Mouse (Mus musculus) right cerebral cortex, postnatal 36 days (tissue): Measurements from ENCODE around the gene Poc1a.

Experiments used
- DNase-seq, 2 experiments: peaks; one replicate each; pipeline ENCODE4 v3.0.0; 2022; ENCODE audit warnings: low spot score in 2 of 2, mixed read lengths in 1 of 2

Gene Poc1a

GRCm38 (mm10) chr9:106367592-106368111 lies 86.8 kb downstream of the Poc1a start:
- peak; percentile 97 to 99 for DNase-seq

DNA sequence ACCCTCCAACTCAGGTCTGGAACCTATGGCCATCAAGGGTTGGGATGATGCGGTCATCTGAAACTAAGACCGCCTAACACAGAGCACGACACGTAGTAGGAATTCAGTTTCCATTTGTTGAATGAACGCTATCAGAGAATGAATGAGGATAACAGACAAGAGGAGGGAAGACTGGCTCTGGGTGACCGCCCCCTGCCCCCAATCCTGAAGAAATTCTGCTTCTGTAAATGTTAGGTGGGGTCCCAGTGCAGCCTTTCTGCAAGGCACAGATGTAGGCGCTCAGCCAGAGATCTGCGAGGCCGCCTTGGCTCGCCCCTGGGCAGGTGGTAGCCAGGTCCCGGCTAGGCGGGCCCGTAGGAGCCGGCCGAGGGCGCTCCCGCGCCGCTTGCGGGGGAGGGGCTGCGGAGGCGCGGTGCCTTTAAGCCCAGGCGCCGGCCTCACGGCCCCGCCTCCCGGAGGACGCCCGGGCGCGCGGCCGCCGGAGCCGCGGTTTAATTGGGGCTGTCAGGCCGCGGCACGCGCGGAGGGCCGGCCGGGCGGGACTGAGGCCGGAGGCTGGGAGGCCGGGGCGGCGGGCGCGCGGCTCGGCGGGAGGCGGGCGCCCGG lies 87.4 kb downstream of the Poc1a start, which contains the start of gene Dusp7:
Dusp7 (plus strand) TSS at position 521 of the 606 bp plus-strand sequence.
- peak; percentile 72 to 75 for DNase-seq

GRCm38 (mm10) chr9:106368831-106369501 lies 88.1 kb downstream of the Poc1a start:
- DNase-seq, result no peak

DNA sequence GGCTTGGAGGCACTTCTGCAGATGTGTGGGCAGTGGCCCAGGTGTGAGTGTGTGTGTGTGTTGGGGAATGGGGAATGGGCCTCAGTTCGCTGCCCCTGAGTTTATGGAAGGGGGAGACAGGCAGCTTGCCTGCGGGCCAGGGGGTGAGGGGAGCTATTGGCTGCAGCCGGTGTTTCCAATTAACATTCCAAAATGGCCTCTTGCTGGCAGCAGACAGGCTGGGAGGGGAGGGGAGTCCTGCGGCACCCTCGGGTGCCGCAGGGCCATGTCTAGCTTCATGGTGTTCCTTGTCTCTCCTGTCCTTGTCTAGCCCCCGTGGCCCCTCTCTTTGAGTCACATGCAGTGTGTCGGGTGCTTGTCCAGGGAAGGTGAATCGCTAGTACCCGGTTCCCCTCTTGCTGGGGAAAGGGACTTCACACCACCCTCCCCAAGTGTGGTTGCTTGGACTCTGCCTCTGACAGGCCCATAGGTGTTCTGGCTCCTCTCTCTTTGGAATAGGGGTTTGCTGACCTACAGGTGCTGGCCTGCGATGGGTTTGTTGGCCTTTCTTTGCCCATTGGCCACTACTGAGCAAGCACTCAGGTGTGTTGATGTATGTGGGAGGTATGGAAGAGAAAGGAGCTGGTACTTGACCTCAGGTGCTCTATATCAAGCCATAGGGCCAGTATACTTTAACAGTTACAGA lies 89.1 kb downstream of the Poc1a start:
- no peak for DNase-seq

GRCm38 (mm10) chr9:106370620-106371383 lies 89.9 kb downstream of the Poc1a start:
- no peak for DNase-seq

DNA sequence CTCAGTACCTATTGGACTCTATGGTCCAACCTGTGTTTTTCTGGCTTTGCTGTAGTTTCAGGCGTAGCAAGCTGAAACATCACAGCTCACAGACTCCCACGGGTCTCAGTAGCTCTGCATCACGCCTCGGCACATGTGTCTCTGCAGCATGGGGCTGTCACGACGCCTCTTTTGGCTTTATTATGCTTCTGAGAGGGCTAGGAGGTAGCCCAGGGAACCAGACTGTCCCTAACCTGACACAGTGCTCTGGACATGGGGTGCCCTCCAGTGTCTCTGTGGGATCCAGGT lies 90.5 kb downstream of the Poc1a start:
- peak; percentile 72 to 86 for DNase-seq

GRCm38 (mm10) chr9:106371776-106372175 lies 90.9 kb downstream of the Poc1a start:
- peak in 1 of 2 experiments; percentile 74 for DNase-seq

DNA sequence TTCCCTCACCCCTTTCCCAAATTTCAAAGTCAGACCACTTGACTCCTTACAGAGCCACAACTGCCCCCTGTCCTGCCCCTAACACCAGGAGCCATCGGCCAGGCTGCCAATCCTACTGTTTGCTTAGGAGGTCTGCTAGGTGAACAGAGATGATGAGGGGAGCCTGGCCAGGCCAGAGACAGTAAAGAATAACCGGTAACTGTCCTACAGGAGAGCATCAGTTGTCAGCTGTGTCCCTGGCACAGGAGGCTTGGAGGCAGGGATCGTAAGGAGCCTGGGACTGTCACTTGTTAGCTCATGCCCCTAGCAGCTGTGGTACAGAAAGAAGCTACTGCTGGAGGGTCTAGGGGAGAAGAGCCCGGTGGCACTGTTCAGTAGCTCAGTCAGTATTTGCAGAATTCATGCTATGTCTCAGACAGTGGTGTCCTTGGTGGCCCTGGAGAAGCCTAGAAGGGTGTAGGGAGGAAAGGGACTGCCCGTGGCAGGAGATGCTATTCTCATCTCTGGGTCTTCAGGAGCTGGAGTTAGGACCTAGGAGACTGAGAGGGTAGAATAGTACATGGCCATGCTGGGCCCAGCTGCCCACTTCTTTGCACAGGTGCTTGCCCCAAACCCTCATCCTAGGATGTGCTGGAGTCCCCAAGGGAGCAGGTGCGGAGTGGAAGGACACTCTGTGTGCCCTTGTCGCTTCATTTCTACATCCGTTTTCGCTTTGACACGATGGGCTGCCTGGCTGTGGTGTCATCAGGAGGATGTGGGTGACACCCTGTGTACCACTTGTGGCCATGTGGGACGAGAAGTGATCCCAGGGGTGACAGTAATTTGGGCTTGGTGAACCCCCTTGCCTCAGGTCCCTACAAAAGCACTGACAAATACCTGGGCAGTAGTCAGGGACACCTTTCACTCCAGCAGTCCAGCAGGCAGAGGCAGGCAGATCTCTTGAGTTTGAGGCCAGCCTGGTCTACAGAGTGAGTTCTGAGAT lies 91.9 kb downstream of the Poc1a start:
- no peak for DNase-seq

DNA sequence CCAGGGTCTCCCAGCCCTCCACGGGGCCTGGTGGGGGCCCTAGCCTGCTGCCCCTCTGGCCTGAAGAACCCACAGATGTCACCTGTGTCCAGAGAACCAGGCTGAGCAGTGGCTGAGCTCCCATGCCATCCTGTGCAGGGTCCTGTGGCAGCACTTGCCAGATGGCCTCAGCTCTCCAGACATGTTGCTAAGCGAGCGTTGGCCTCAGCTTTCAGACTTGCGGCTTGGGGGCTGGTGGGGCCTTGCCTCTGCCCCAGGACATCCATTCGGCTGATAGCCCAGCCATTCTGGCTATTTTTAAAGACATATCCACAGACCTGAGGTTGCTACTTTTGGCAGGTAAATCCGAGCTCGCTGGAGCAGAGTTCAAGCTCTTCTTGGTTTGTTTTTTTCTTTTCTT lies 93.1 kb downstream of the Poc1a start:
- DNase-seq, result no peak

DNA sequence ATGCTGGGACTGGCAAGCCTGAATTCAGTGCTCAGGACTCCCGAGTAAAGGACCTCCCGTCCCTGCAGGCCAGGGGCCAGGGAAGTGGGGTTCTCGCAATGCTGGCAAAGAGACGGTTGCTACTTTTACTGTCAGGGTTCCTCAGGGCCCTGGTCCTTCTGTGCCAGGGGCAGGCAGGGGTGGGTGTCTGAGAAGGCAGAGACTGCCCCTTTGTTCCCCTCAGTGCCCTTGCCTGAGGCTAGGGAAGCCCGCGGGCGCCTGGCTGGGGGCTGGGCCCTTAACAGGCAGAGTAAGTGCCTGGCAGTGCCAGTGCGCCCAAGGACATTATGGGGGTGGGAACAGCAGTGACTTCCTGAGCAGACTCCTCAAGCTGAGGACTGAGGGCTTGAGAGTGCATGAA lies 96.4 kb downstream of the Poc1a start:
- no peak for DNase-seq

GRCm38 (mm10) chr9:106378045-106378444 lies 97.2 kb downstream of the Poc1a start:
- DNase-seq, result no peak

DNA sequence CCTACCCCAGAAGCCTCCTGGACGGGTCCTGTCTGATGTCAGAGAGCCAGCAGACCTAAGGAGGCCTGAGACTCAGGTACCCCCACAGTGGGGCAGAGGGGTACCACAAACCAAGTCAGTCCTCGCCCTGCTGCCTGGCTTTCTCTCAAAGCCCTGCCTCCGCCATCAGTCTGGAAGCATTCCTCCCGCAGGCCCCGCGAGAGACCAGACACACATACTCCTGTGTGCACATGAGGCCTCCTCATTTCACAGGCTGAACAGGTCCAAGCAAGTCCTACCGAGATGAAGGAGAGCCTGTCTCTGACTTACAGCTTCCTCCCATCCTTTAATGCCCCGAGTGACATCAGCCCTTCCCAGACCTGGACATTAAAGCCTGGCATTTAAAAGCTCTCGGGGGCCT lies 97.9 kb downstream of the Poc1a start:
- no peak for DNase-seq

GRCm38 (mm10) chr9:106386181-106386864 lies 105.5 kb downstream of the Poc1a start:
- DNase-seq, result no peak

DNA sequence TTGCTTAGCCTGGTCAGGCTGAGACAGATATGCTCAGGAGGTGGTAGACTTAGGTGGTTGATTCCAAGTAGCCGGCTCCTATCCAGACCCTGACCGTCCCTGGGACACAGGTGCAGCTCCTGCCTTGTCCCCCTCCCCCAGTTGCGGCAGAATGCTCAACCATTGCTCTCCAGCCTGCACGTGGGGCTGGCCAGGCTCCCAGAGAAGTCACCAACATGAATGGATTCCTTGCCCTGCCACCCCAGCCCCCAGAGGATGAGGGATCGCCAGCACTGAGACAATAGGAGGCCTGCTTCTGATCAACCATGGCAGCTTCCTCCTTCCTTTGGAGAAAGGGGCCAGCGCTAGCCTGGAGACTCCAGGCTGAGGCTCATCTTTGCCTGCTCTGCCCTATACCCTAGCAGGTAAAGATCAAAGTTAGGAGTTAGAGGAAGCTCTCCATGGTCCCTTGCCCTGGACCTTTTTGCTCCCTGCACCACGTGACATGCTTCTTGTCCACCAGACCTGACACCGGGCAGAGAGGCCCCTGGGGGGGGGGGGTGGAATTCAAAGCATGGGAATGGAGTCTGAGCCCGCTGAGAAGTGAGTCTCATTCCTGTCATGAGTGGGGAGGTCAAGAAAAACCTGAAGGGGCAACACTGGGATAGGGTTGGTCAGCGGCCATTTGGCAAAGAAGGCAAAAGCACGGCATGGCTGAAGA lies 112.1 kb downstream of the Poc1a start:
- DNase-seq, result no peak

DNA sequence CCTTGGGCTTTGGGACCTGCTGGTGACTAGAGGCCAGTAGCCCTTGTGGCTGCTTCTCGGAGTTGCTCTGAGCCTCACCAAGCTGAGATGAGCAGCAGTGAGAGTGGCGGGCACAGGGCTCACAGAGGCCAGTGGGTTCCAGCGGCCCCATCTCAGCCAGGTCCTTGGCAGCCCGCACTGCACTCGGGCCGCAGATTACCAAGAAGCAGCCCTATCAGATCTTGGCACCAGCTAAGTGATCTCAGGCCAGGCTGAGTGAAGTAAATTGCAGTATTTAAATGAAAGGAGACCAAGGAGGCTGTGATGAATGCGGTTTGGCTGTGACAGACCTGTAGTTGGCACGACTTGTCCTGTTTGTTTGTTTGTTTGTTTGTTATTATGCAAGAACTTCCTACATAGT lies 112.7 kb downstream of the Poc1a start:
- no peak for DNase-seq

GRCm38 (mm10) chr9:106394649-106395602 lies 114.1 kb downstream of the Poc1a start:
- no peak for DNase-seq

GRCm38 (mm10) chr9:106397733-106398132 lies 116.9 kb downstream of the Poc1a start:
- DNase-seq, result no peak

- DNase-seq, result no peak
These were observed 117.9 kb downstream of the Poc1a start for GRCm38 (mm10) chr9:106398667-106399311.
